Mouse (Mus musculus): Measurements from ENCODE around the gene Kdm5b.

Gene Kdm5b

GRCm38 (mm10) chr1:134647591-134647990 lies 87.6 kb downstream of the Kdm5b start:
- no peak for DNase-seq (ENCODE audit: low spot score)

- DNase-seq (ENCODE audit: low spot score): no peak
Observed at GRCm38 (mm10) chr1:134650816-134651215, 90.8 kb downstream of the Kdm5b start.

- DNase-seq (ENCODE audit: low spot score): no peak
Observed at GRCm38 (mm10) chr1:134651268-134651850, 91.4 kb downstream of the Kdm5b start.

GRCm38 (mm10) chr1:134651851-134652398 lies 92.0 kb downstream of the Kdm5b start:
- peak; percentile 27 for DNase-seq (ENCODE audit: low spot score)

GRCm38 (mm10) chr1:134653603-134654257 lies 93.8 kb downstream of the Kdm5b start:
- DNase-seq (ENCODE audit: low spot score): no peak

- no peak for DNase-seq (ENCODE audit: low spot score)
Observed at GRCm38 (mm10) chr1:134658841-134659240, 98.9 kb downstream of the Kdm5b start.

GRCm38 (mm10) chr1:134660163-134660562 lies 100.2 kb downstream of the Kdm5b start:
- DNase-seq (ENCODE audit: low spot score): no peak

GRCm38 (mm10) chr1:134671234-134672070 lies 111.5 kb downstream of the Kdm5b start:
- no peak for DNase-seq (ENCODE audit: low spot score)

- peak; percentile 23 for DNase-seq (ENCODE audit: low spot score)
Observed at GRCm38 (mm10) chr1:134674312-134674711, 114.3 kb downstream of the Kdm5b start.

GRCm38 (mm10) chr1:134679445-134679844 lies 119.5 kb downstream of the Kdm5b start:
- no peak for DNase-seq (ENCODE audit: low spot score)

- no peak for DNase-seq (ENCODE audit: low spot score)
Observed at GRCm38 (mm10) chr1:134680617-134681016, 120.6 kb downstream of the Kdm5b start.

GRCm38 (mm10) chr1:134682460-134682859 lies 122.5 kb downstream of the Kdm5b start:
- DNase-seq (ENCODE audit: low spot score): no peak

All from ovary, postnatal 36 days (tissue).